Mouse (Mus musculus): ENCODE measurements at regions not wholly inside any gene's neighbourhood (a gene's known extent, or its start where the extent isn't known, plus 50 kb on each side); places are given as distances from the start of the nearest gene placed in this dataset.
"Not testable (repeated sequence)": the region's sequence is repeated elsewhere in the genome, so short reads cannot be mapped to it uniquely, and the experiment has no call there.

DNA sequence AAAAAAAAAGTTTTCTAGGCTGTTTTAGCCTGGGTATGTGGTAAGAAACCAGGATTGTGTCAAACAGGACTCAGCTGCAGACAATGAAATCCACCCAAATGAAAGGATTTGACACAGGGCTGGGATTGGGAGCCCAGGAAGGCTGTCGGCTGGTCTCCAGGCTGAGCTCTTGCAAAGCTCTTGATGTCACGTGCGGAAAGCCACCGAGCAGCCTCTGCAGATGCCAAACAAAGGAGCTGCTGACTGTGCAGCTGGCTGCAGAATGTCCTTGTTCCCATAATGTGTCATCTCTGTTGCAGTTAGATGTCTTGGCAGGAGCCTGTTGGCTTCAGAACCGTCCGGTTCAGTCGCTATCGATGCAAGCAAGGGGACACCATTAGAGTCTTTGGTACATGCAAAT is 56.1 kb downstream of the Bbs10 start:
- CTCF ChIA-PET = interaction anchor here in 1 of 4 experiments (0.8 kb wide), 1 partner anchor 211 kb away, joined by 3 read pairs; no protein-coding TSS in a partner anchor
- POLR2A ChIA-PET = interaction anchor here (0.5 to 1.0 kb wide), 7 partner anchors 8 to 189 kb away, joined by 3 to 6 read pairs (median 3); partner anchors contain the start of gene Bbs10 (in 1 of the 4)

DNA sequence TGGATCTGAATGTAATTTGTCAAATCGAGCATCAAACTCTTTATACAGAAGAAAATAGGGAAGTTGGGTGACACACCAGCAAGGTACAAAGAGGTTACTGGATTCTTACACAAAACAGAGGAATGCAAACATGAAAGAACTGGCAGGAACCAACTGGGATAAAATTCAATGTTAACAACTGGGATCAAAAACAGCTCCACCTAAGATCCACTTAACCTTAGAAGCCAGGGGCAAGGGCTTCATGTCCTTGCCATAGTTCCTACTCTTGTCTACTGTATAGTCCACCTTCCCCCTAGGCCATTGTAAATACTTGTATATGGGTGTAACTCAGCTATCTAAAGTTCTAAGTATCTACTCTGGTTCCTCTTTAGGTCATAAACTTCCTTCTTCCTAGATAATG is 59.9 kb downstream of the Bbs10 start:
- CTCF ChIA-PET = not testable (repeated sequence)
- POLR2A ChIA-PET = interaction anchor here in 2 of 4 experiments (0.7 to 1.7 kb wide), 2 partner anchors 46 to 60 kb away, joined by 3 to 4 read pairs; partner anchors contain the start of gene Bbs10 (in 1 of the 2)

DNA sequence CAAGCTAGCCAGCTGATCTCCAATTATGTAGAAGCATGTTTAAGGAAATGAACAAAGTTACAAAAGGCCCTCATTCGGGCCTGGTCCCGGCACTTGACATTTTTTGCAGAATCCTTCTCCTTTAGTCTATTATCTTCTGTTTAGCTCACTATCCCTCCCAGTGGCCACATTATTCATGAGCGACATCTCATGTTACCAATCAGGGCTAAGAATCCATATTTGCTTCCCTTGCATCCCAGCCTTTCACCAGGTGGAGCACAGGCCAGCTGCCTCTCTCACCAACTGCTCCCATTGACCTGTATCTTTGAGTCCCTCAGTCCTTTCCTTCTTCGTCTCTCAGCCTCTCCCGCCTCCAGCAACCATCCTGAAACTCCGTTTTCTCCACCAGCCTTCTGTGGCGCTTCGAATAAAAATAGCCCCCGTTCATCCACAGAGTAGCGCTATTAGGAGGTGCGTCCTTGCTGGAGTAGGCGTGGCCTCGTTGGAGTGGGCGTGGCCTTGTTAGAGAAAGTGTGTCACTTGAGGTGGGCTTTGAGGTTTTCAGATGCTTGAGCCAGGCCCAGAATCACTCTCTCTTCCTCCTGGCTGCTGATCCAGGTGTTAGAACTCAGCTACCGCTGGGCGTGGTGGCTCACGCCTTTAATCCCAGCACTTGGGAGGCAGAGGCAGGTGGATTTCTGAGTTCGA is 63.4 kb downstream of the Bbs10 start:
- POLR2A ChIA-PET = interaction anchor here in 2 of 4 experiments (1.0 to 8.9 kb wide), 6 partner anchors 14 to 122 kb away, joined by 3 to 63 read pairs (median 4); partner anchors contain the start of gene Bbs10 (in 2 of the 2)
- CTCF ChIA-PET = no interaction called here

DNA sequence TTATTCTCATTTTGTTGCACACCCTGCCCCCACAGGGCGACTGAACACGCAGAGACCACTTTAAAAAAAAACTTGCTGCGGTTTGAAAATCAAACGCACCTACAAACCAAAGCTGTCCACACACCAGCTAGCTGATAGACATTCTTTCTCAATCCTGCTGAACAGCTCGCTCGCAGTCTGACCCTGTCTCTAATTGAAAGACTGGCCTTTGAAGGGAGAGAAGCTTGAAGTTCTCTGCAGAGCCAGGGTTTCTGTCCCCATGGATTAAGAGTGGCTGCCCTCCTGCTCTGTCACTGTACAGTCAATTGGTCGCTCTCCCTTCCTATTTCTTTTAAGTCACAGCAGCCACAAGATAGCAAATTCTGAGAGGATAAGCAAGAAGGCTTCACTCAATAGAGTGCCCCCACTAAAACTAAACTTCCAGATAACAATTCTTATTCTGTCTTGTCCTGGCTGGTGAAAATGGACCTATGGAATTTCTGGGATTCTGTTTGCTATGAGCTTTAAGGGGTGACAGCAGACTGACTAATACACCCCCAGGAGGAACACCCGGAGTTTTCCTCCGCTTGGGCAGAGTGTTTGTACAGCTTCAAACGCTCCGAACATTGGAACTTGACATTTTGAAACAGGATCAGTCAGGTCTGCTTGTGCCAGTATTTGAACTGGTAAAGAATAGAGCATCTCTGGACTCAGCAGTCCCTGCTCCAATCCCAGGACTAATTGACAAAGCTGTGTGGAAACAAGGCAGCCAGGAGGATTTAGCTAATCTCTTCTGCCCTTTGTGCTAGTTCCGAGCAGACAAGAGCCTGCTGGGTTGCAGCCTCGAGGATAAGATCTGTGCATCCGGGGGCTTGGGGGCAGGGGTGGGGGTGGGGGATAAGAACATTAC is 65.5 kb downstream of the Bbs10 start:
- POLR2A ChIA-PET = interaction anchor here in 3 of 4 experiments (0.7 to 8.9 kb wide), 8 partner anchors 12 to 521 kb away, joined by 3 to 63 read pairs (median 3); partner anchors contain the start of gene Bbs10 (in 1 of the 3)
- CTCF ChIA-PET = interaction anchor here in 1 of 4 experiments (0.6 kb wide), 1 partner anchor 544 kb away, joined by 4 read pairs; no protein-coding TSS in a partner anchor

DNA sequence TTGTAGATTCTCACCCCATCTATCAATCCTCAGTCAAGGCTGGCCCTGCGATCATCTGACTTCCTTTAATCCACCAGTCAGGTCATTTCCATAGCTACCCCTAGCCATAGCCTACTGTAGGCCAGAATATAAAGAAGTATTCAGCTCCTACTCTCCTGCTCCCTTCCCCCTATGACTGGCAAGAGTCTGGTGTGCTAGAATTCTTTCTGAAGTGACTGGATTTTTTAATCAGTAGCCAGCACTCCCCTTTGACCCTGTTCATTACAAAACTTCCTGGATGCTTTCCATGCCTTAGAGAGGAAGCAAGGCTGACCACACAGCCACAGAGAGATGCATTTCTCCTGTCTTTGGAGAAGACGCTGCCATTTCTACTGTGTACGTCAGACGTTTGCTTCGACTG is 66.5 kb downstream of the Bbs10 start:
- ChIA-PET POLR2A (interaction anchor here in 2 of 4 experiments (1.2 to 8.9 kb wide), 3 partner anchors 11 to 119 kb away, joined by 3 to 63 read pairs (median 5); no protein-coding TSS in a partner anchor), CTCF (no interaction called here)

- POLR2A ChIA-PET = interaction anchor here in 3 of 4 experiments (1.0 to 8.9 kb wide), 8 partner anchors 7 to 111 kb away, joined by 3 to 63 read pairs (median 5); partner anchors contain the start of gene Bbs10 (in 1 of the 3)
- CTCF ChIA-PET = not testable (repeated sequence)
These were observed 70.6 kb downstream of the Bbs10 start for GRCm38 (mm10) chr10:111369046-111369445.

DNA sequence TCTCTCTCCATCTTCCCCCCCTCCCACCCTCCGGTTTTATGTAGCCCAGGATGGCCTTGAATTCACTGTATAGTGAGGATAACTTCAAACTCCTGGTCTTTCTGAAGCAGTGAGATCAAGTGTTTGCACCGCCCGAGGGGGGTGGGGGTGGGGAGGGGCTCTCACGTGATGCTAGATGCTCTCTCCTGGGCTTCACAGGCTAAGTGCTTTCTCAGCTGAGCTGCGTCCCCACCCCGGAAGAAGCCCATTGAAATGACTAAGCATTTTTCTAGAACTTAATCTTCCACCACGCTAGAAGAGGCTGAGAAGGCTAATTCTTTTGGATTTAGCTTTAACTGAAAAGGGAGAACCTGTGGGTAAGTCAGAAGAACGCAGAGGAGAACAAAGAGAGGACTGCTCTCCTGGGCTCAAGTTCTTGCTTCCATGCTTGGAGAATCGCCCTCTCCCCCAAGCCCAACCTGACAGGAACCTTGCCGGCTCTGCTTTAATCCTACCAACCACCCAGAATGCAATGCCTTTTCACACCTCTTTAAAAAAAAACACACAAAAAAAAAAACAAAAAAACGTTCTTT is 79.7 kb downstream of the Bbs10 start:
- CTCF ChIA-PET = no interaction called here

GRCm38 (mm10) chr10:111381689-111382088 is 83.2 kb downstream of the Bbs10 start:
- ChIA-PET CTCF (no interaction called here), POLR2A (interaction anchor here in 3 of 4 experiments (0.7 to 1.7 kb wide), 9 partner anchors 9 to 92 kb away, joined by 3 to 5 read pairs (median 3); no protein-coding TSS in a partner anchor)

More for the DNA sequence above, 79.7 kb downstream of the Bbs10 start:
- POLR2A ChIA-PET = interaction anchor here in 3 of 4 experiments (0.7 to 4.9 kb wide), 27 partner anchors 8 to 294 kb away, joined by 3 to 63 read pairs (median 4); partner anchors contain the start of genes Bbs10 (in 3 of the 3) and Nap1l1 (in 1 of the 3)

DNA sequence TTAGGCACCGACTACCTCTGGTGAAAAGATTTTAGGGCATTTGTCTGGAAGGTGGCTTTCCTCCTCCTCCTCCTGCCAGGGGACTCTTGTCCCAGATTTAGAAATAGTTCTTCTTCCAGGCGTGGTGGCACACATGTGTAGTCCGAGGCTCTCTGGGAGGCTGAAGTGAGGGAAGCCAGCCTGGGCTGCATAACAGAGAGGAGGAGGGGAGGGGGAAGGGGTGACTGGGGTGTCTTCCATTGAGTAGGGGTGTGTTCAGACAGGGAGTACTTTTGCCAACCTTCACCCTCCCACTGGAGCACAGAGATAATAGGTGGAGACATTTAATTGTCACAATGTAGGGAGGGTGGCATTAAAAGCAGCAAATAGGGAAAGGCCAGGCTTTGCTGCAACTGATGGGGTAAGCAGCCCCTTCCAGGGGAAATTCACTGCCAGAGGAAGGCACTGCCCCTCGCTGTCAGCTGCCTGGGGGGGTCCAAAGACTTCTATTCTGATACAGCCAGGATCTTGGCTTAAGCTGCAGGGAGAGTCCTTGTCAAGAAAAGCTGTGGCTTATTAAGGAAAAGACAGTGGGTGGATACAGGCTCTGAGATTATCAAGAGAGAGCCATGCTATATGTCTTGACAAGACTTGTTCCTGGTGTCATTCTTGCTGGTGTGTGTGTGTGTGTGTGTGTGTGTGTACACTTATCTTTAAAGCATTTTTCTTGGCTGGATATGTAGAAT is 83.9 kb downstream of the Bbs10 start:
- POLR2A ChIA-PET = interaction anchor here in 3 of 4 experiments (0.7 to 1.7 kb wide), 6 partner anchors 10 to 36 kb away, joined by 3 to 5 read pairs (median 4); no protein-coding TSS in a partner anchor
- CTCF ChIA-PET = no interaction called here

- POLR2A ChIA-PET = interaction anchor here in 2 of 4 experiments (0.6 to 1.6 kb wide), 5 partner anchors 10 to 375 kb away, joined by 3 to 7 read pairs (median 5); no protein-coding TSS in a partner anchor
These were observed 87.1 kb downstream of the Bbs10 start for GRCm38 (mm10) chr10:111385561-111385960.

GRCm38 (mm10) chr10:111387869-111388538 is 85.0 kb upstream of the Nap1l1 start:
- ChIA-PET POLR2A (interaction anchor here in 3 of 4 experiments (0.6 to 2.4 kb wide), 7 partner anchors 9 to 91 kb away, joined by 3 to 9 read pairs (median 3); no protein-coding TSS in a partner anchor), CTCF (no interaction called here)

More at GRCm38 (mm10) chr10:111385561-111385960, 87.1 kb downstream of the Bbs10 start:
- CTCF ChIA-PET = no interaction called here

DNA sequence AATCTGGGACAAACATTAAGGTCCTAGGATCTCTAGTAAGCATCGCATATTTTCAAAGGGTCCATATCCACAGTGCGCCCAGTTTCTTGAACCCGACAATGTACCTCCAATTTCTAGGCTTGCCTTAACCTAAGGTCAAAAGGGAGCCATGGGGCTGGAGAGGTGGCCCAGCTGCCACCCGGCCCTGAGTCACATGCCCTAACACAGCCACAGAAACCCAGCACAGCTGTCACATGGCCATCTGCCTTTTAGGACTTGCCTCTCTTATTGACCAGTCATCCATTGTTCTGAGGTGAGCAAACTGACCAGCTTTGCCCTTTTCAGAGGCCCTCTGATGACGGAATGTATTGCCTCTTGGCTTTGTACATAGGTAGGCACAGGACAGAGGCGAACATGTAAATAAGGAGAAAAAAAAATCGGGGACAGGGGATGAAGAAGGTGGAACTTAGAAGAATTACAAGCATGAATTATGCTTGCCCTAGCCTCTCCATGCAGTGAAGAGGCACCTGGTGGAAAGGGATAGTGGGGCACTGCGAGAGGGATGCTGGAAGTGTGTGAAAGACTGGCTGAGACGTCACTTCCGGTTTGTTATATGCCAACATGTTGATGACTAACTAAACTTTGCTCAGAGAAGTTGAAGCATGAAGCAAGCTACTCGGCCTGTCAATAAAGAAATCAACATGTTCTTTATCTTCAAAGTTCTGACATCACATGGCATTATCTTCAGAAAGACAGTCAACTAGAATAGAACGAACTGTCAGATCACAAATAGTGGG is 84.3 kb upstream of the Nap1l1 start:
- ChIA-PET POLR2A (interaction anchor here in 2 of 4 experiments (0.6 to 2.4 kb wide), 7 partner anchors 9 to 91 kb away, joined by 3 to 9 read pairs (median 3); no protein-coding TSS in a partner anchor), CTCF (no interaction called here)

DNA sequence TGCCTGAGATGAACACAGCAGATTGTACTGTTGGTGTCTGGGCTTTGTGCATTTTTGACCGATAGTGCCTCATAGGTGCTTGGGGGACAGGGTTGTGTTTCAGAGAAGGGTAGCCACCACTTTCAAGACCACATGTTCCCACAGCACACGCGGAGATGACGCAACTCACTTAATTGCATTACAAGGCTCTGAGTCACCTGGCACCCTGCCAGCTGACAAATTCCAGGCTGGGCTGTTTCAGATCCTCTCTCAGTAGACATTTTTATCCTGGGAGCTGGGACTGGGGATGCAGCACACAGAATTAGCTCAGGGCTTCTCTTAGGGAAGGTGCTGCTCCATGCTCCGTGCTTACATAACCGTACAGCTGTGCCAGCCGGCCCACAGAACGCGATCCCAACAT is 83.1 kb upstream of the Nap1l1 start:
- ChIA-PET POLR2A (interaction anchor here in 2 of 4 experiments (0.7 to 2.4 kb wide), 12 partner anchors 10 to 91 kb away, joined by 3 to 14 read pairs (median 5); partner anchors contain the start of gene Bbs10 (in 1 of the 2)), CTCF (no interaction called here)

DNA sequence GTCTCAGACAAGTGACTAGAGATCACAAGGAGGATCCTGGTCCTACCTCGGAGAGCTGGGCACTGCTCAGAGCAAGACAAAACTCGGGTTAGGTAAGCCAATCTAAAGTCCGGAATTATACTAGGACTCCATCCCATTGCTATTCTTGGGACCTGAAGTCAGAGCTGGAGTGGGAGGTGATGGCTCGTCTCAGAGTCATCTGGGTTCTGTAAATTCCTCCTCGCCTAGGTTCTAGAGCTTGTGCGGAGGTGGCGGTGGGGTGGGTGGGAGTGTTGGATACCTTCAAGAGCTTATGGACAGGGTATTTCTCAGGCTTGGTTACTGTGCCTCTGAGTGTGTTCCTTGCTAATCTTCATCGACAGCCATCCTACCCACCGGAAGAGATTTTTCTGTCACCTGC is 78.6 kb upstream of the Nap1l1 start:
- POLR2A ChIA-PET = interaction anchor here in 2 of 4 experiments (0.9 to 2.2 kb wide), 6 partner anchors 9 to 96 kb away, joined by 3 to 9 read pairs (median 4); partner anchors contain the start of gene Bbs10 (in 1 of the 2)
- CTCF ChIA-PET = interaction anchor here in 1 of 4 experiments (0.6 kb wide), 1 partner anchor 234 kb away, joined by 5 read pairs; no protein-coding TSS in a partner anchor

DNA sequence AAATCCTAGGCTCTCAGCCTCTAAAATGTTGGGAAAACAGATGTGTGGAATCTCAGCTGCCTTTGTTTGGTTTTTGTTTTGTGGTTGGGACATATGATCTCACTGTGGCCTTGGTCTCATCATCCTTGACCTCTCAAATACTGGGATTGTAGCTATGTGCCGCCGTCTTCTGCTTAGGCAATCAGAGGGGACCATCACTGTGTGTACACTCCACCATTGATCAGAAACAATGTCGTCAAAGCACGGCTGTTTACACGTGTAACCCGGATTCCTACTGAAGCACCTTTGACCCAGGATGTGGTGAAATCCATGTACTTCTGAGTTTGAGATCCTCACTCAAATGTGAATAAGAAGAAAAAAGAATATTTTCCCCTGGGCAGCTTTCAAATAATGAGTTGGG is 68.0 kb upstream of the Nap1l1 start:
- ChIA-PET CTCF (no interaction called here), POLR2A (interaction anchor here in 1 of 4 experiments (1.0 to 6.8 kb wide), 3 partner anchors 13 to 27 kb away, joined by 3 to 47 read pairs (median 4); no protein-coding TSS in a partner anchor)

DNA sequence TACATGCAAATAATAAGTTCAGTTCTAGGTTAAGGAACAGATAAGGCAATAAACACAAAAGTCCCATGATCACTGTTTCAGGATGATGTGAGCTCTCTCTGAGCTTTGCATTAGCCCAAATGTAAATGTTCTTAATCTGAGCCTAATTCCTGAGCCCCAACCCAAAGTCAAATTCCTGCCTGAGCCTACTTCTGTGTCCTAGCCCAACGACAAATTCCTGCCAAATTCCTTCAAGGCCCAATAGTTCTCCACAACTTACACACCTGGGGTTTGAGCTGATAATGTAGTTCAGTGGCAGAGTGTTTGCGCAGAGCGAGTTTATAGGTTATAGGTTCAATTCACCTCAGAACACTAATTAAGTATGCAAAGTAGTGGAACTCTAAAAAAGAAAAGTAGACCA is 64.1 kb upstream of the Nap1l1 start:
- POLR2A ChIA-PET = interaction anchor here in 3 of 4 experiments (0.6 to 6.8 kb wide), 28 partner anchors 9 to 1737 kb away, joined by 3 to 47 read pairs (median 3); partner anchors contain the start of gene Bbs10 (in 1 of the 3)
- CTCF ChIA-PET = interaction anchor here in 2 of 4 experiments (0.6 to 1.3 kb wide), 2 partner anchors 71 to 182 kb away, joined by 3 to 4 read pairs; no protein-coding TSS in a partner anchor

Measured in embryonic stem cell, embryonic (primary cell).